Mouse (Mus musculus): ENCODE measurements at regions not wholly inside any gene's neighbourhood (a gene's known extent, or its start where the extent isn't known, plus 50 kb on each side); places are given as distances from the start of the nearest gene placed in this dataset.

DNA sequence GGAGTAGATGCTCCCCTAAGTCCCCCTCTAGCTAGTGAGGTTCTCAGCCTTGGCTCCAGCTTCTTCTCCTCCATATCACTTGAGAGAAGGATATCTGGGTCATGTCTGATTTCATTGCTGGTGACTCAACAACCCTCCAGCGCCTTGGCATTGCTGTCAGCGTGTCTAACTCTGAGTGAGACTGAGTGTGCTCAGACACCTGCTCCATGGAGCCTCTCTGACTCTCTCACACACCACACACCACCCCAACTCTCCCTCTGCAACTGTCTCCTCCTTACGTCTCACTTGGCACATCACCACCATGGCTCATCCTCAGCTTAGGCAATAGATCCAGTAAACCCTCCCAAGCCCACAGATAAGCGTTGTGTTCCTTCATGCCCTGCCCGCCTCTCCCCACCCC, 260.0 kb downstream of the Rps15a start:
- H3K4me1 ChIP-seq, result no peaks in the 10 kb centered on the region
- H3K4me3 ChIP-seq (replicated peaks), result no peak overlapping the region
- WGBS, result 87% methylated on average over 5 of the region's 5 CpGs
- no peak overlapping the region for H3K27ac ChIP-seq
- no peaks in the 10 kb centered on the region for H3K36me3 ChIP-seq
- ATAC-seq (ENCODE audit: insufficient read depth, low FRiP score, low read depth), result no peak
- H3K9ac ChIP-seq, result no peak overlapping the region
- no peak overlapping the region for H3K4me2 ChIP-seq
- no peaks in the 10 kb centered on the region for H3K27me3 ChIP-seq (replicated peaks)
- H3K9me3 ChIP-seq, result no peaks in the 10 kb centered on the region

DNA sequence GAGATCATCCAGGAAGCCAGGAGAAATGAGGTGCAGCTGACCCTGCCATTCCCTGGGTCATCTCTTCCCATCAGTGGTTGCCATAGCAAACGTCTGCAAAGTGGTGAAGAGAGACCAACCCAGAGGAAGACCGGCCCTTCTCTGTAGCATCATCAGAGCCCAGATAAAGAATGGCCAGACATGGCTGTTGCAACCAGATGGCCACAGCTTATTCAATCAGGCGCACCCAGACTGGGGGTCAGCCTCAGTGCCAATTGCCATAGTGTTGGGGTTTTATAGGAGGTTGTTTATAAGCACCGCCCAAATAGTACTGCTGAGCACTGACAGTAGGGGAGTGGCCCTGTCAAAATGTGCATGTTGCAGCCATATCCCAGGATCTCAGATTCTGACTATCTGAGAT, 262.3 kb downstream of the Rps15a start:
- ATAC-seq (ENCODE audit: insufficient read depth, low FRiP score, low read depth), result no peak
- H3K4me1 ChIP-seq, result no peaks in the 10 kb centered on the region
- H3K4me3 ChIP-seq (replicated peaks), result no peak overlapping the region
- no peak overlapping the region for H3K27ac ChIP-seq
- H3K36me3 ChIP-seq, result no peaks in the 10 kb centered on the region
- H3K9ac ChIP-seq, result no peak overlapping the region
- no peaks in the 10 kb centered on the region for H3K27me3 ChIP-seq (replicated peaks)
- WGBS, result 48% methylated on average over 4 of the region's 4 CpGs
- H3K4me2 ChIP-seq, result no peak overlapping the region
- H3K9me3 ChIP-seq, result no peaks in the 10 kb centered on the region

GRCm38 (mm10) chr7:117852866-117853265, 263.1 kb downstream of the Rps15a start:
- Histone ChIP-seq H3K27ac (no peak overlapping the region), H3K4me1 (no peaks in the 10 kb centered on the region), H3K9ac (no peak overlapping the region), H3K4me2 (no peak overlapping the region), H3K36me3 (no peaks in the 10 kb centered on the region), H3K27me3 (replicated peaks) (no peaks in the 10 kb centered on the region), H3K4me3 (replicated peaks) (no peak overlapping the region), H3K9me3 (no peaks in the 10 kb centered on the region)
- WGBS, result 60% methylated on average over 2 of the region's 2 CpGs
- no peak for ATAC-seq (ENCODE audit: insufficient read depth, low FRiP score, low read depth)

- Histone ChIP-seq H3K36me3 (no peaks in the 10 kb centered on the region), H3K27ac (no peak overlapping the region), H3K4me3 (replicated peaks) (no peak overlapping the region), H3K4me2 (no peak overlapping the region), H3K9me3 (no peaks in the 10 kb centered on the region), H3K27me3 (replicated peaks) (no peaks in the 10 kb centered on the region), H3K4me1 (no peaks in the 10 kb centered on the region), H3K9ac (no peak overlapping the region)
- WGBS, result 90% methylated on average over 6 of the region's 6 CpGs
- no peak for ATAC-seq (ENCODE audit: insufficient read depth, low FRiP score, low read depth)
Observed at GRCm38 (mm10) chr7:117850822-117851221, 265.2 kb downstream of the Rps15a start.

DNA sequence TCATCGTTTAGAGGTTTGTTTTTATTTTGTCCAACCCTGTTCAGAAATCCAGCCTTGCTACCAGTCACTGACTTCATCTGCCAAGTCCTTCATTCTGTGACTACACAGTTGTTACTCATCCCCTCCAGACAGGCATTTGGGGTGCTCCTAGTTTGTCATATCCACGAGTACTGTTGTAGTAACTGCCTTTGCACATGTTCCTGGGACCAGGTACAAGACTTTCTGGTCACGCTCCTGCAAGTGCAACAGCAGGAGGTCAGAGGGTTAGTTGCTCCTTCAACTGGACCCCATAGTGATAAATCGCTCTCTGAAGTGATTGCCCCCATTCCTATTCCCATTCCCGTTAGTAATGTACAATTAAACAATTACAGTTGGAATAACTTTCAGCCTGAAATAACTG, 269.9 kb downstream of the Rps15a start:
- H3K4me3 ChIP-seq (replicated peaks), result no peak overlapping the region
- no peak overlapping the region for H3K4me2 ChIP-seq
- 89% methylated on average over 5 of the region's 5 CpGs for WGBS
- no peak overlapping the region for H3K9ac ChIP-seq
- H3K27ac ChIP-seq, result no peak overlapping the region
- no peaks in the 10 kb centered on the region for H3K4me1 ChIP-seq
- no peak for ATAC-seq (ENCODE audit: insufficient read depth, low FRiP score, low read depth)
- H3K27me3 ChIP-seq (replicated peaks), result no peaks in the 10 kb centered on the region
- H3K9me3 ChIP-seq, result no peaks in the 10 kb centered on the region
- no peaks in the 10 kb centered on the region for H3K36me3 ChIP-seq

DNA sequence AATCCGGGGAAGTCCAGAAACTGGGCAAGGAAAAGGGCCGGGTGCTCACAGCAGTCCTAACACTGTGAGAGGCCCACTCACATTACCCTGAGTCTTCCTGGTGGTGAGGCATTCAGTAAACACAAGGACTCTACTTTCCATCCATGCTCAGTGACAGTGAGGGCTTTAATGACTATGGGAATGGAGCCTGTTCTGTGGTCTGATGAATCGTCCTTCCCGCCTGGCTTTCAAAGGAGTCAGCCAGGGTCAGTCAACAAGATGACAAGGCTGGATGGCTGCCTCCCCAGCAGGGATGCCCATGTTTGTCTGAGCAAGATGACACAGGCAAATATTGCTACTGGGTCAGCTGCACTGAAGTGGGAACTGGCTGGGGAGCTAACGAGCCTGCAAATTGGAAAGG, 273.2 kb downstream of the Rps15a start:
- H3K9ac ChIP-seq, result no peak overlapping the region
- no peaks in the 10 kb centered on the region for H3K36me3 ChIP-seq
- WGBS, result 27% methylated on average over 5 of the region's 5 CpGs
- ATAC-seq (ENCODE audit: insufficient read depth, low FRiP score, low read depth), result no peak
- no peak overlapping the region for H3K4me3 ChIP-seq (replicated peaks)
- no peaks in the 10 kb centered on the region for H3K4me1 ChIP-seq
- no peak overlapping the region for H3K27ac ChIP-seq
- no peaks in the 10 kb centered on the region for H3K27me3 ChIP-seq (replicated peaks)
- no peaks in the 10 kb centered on the region for H3K9me3 ChIP-seq
- no peak overlapping the region for H3K4me2 ChIP-seq

DNA sequence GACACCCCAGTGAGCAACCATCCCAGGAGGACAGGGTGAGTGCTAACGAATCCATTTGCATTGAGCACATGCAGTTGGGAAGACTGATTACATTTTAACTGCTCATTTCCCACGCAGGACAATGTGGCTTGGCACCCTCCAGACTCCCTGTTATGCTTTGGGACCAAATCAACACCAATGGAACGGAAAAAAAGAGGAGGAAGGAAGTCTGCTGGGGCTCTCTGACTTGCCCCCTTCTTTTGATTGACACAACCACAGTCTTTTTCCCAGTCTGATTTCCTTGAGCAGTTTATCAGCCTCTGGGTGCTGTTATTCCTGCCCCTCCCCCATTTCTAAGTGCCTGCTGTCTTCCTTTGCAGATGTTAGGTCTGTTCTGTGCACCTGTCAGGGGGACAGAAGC, 321.0 kb downstream of the Rps15a start:
- Histone ChIP-seq H3K27ac (no peak overlapping the region), H3K4me2 (no peak overlapping the region), H3K9ac (no peak overlapping the region), H3K9me3 (no peaks in the 10 kb centered on the region), H3K27me3 (replicated peaks) (no peaks in the 10 kb centered on the region), H3K36me3 (no peaks in the 10 kb centered on the region), H3K4me1 (no peaks in the 10 kb centered on the region), H3K4me3 (replicated peaks) (no peak overlapping the region)
- 31% methylated on average over 3 of the region's 3 CpGs for WGBS
- ATAC-seq (ENCODE audit: insufficient read depth, low FRiP score, low read depth), result no peak

DNA sequence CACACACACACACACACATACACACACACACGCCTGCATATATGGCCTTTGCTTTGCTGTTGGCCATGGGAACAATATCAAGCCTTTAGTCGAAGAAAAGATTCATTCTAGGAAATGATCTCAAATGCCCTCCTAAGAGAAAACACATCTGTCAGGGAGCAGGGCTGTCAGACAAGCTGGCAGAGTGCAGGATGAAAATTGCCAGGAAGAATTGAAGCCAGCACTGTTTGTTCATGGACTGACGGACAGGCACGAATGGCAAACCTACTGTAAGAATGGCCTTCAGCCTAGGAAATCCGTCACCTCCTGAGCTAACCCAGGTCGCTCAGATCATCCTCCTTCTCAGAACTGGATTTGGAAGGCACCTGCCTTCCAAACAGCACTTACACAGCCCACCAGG, 322.0 kb downstream of the Rps15a start:
- H3K36me3 ChIP-seq, result no peaks in the 10 kb centered on the region
- 73% methylated on average over 6 of the region's 6 CpGs for WGBS
- H3K27ac ChIP-seq, result no peak overlapping the region
- no peak overlapping the region for H3K9ac ChIP-seq
- H3K27me3 ChIP-seq (replicated peaks), result no peaks in the 10 kb centered on the region
- no peaks in the 10 kb centered on the region for H3K4me1 ChIP-seq
- no peak overlapping the region for H3K4me3 ChIP-seq (replicated peaks)
- no peak for ATAC-seq (ENCODE audit: insufficient read depth, low FRiP score, low read depth)
- H3K4me2 ChIP-seq, result no peak overlapping the region
- no peaks in the 10 kb centered on the region for H3K9me3 ChIP-seq

- H3K4me2 ChIP-seq, result no peak overlapping the region
- no peak overlapping the region for H3K9ac ChIP-seq
- no peak overlapping the region for H3K4me3 ChIP-seq (replicated peaks)
- H3K27me3 ChIP-seq (replicated peaks), result no peaks in the 10 kb centered on the region
- ATAC-seq (ENCODE audit: insufficient read depth, low FRiP score, low read depth), result no peak
- H3K4me1 ChIP-seq, result no peaks in the 10 kb centered on the region
- WGBS, result 88% methylated on average over 4 of the region's 4 CpGs
- H3K36me3 ChIP-seq, result no peaks in the 10 kb centered on the region
- no peaks in the 10 kb centered on the region for H3K9me3 ChIP-seq
- H3K27ac ChIP-seq, result no peak overlapping the region
Observed at GRCm38 (mm10) chr7:117792456-117792855, 323.5 kb downstream of the Rps15a start.

- H3K9me3 ChIP-seq, result no peaks in the 10 kb centered on the region
- no peak for ATAC-seq (ENCODE audit: insufficient read depth, low FRiP score, low read depth)
- H3K36me3 ChIP-seq, result no peaks in the 10 kb centered on the region
- WGBS, result 65% methylated on average over 4 of the region's 4 CpGs
- no peak overlapping the region for H3K4me2 ChIP-seq
- no peaks in the 10 kb centered on the region for H3K27me3 ChIP-seq (replicated peaks)
- H3K4me3 ChIP-seq (replicated peaks), result no peak overlapping the region
- no peak overlapping the region for H3K27ac ChIP-seq
- H3K4me1 ChIP-seq, result no peaks in the 10 kb centered on the region
- no peak overlapping the region for H3K9ac ChIP-seq
Observed at GRCm38 (mm10) chr7:117778996-117779395, 337.0 kb downstream of the Rps15a start.

DNA sequence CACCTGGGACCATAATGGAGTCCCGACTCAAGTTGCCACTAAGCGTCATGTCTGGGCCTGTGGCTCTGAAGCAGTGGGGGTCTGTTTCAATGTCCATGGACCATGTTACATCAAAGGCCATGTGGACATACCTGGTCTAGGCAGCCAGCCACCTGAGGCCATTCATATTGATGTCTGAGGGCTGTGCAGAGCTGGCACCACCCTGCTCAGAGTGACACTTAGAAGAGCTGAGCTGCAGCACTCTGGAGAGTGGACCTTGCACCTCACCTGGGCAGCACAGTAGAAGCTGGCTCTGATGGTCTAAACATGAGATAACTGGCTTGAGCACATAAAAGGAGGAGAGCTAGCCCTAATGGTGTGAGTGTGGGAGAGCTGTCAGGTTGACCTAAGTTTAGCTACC, 338.1 kb downstream of the Rps15a start:
- WGBS, result 97% methylated on average over 2 of the region's 2 CpGs
- ATAC-seq (ENCODE audit: insufficient read depth, low FRiP score, low read depth), result no peak
- no peaks in the 10 kb centered on the region for H3K27me3 ChIP-seq (replicated peaks)

GRCm38 (mm10) chr7:117771836-117772235, 344.2 kb downstream of the Rps15a start:
- WGBS, result 71% methylated on average over 6 of the region's 6 CpGs
- H3K36me3 ChIP-seq, result no peaks in the 10 kb centered on the region
- no peak for ATAC-seq (ENCODE audit: insufficient read depth, low FRiP score, low read depth)

More for the DNA sequence above, 338.1 kb downstream of the Rps15a start:
- no peak overlapping the region for H3K4me2 ChIP-seq
- no peak overlapping the region for H3K27ac ChIP-seq
- H3K9ac ChIP-seq, result no peak overlapping the region
- no peaks in the 10 kb centered on the region for H3K36me3 ChIP-seq
- H3K4me1 ChIP-seq, result no peaks in the 10 kb centered on the region
- no peaks in the 10 kb centered on the region for H3K9me3 ChIP-seq
- no peak overlapping the region for H3K4me3 ChIP-seq (replicated peaks)

GRCm38 (mm10) chr7:117759506-117759905, 356.5 kb downstream of the Rps15a start:
- Histone ChIP-seq H3K9ac (no peak overlapping the region), H3K4me2 (no peak overlapping the region), H3K4me1 (no peaks in the 10 kb centered on the region), H3K27ac (no peak overlapping the region), H3K4me3 (replicated peaks) (no peak overlapping the region), H3K27me3 (replicated peaks) (no peaks in the 10 kb centered on the region), H3K36me3 (no peaks in the 10 kb centered on the region), H3K9me3 (no peaks in the 10 kb centered on the region)
- 26% methylated on average over 1 of the region's 1 CpGs for WGBS
- ATAC-seq (ENCODE audit: insufficient read depth, low FRiP score, low read depth), result no peak

More at GRCm38 (mm10) chr7:117771836-117772235, 344.2 kb downstream of the Rps15a start:
- Histone ChIP-seq H3K4me1 (no peaks in the 10 kb centered on the region), H3K27ac (no peak overlapping the region), H3K9me3 (no peaks in the 10 kb centered on the region), H3K27me3 (replicated peaks) (no peaks in the 10 kb centered on the region), H3K4me3 (replicated peaks) (no peak overlapping the region), H3K4me2 (no peak overlapping the region), H3K9ac (no peak overlapping the region)

Data from stomach, embryonic 15.5 days (tissue).